Mouse (Mus musculus): Measurements from ENCODE around the gene Ppp1ca. TPM values are rescaled to one million over a fixed set of nuclear protein-coding genes. Genes with fewer than 3 reads are reported as not detected.

Ppp1ca gene
- total RNA-seq, 2 experiments from 2014 or later = 331 to 336 TPM

GRCm38 (mm10) chr19:4153232-4153654 is 38.6 kb upstream of the Ppp1ca start, which contains the start of gene Ptprcap:
Ptprcap (plus strand) TSS chr19:4153604.
- intact Hi-C loops (cut with DNase I) = no loop called here
- DNase-seq (ENCODE audit: extremely low spot score in 1 of 2, low spot score in 2 of 2) = peak in 1 of 2 experiments; percentile 31

- intact Hi-C loops (cut with DNase I) = no loop called here
- no peak for DNase-seq (ENCODE audit: extremely low spot score in 1 of 2, low spot score in 2 of 2)
Observed at GRCm38 (mm10) chr19:4154437-4155222, 37.2 kb upstream of the Ppp1ca start.

GRCm38 (mm10) chr19:4155223-4156072 is 36.4 kb upstream of the Ppp1ca start:
- intact Hi-C loops (cut with DNase I) = no loop called here

GRCm38 (mm10) chr19:4156073-4156579 is 35.7 kb upstream of the Ppp1ca start:
- intact Hi-C loops (cut with DNase I) = no loop called here
- peak in 1 of 2 experiments; percentile 44 for DNase-seq (ENCODE audit: extremely low spot score in 1 of 2, low spot score in 2 of 2)

More at GRCm38 (mm10) chr19:4155223-4156072, 36.4 kb upstream of the Ppp1ca start:
- DNase-seq (ENCODE audit: extremely low spot score in 1 of 2, low spot score in 2 of 2) = no peak

GRCm38 (mm10) chr19:4156771-4157170 is 35.1 kb upstream of the Ppp1ca start:
- intact Hi-C loops (cut with DNase I) = no loop called here
- no peak for DNase-seq (ENCODE audit: extremely low spot score in 1 of 2, low spot score in 2 of 2)

GRCm38 (mm10) chr19:4159049-4159448 is 32.8 kb upstream of the Ppp1ca start:
- intact Hi-C loops (cut with DNase I) = no loop called here
- no peak for DNase-seq (ENCODE audit: extremely low spot score in 1 of 2, low spot score in 2 of 2)

GRCm38 (mm10) chr19:4162646-4163542 is 29.0 kb upstream of the Ppp1ca start, which contains the start of gene Rps6kb2:
Rps6kb2 (minus strand) TSS chr19:4163354.
- intact Hi-C loops (cut with DNase I) = no loop called here
- peak; percentile 97 for DNase-seq (ENCODE audit: extremely low spot score in 1 of 2, low spot score in 2 of 2)

- intact Hi-C loops (cut with DNase I) = no loop called here
- DNase-seq (ENCODE audit: extremely low spot score in 1 of 2, low spot score in 2 of 2) = no peak
Observed at GRCm38 (mm10) chr19:4163543-4163887, 28.4 kb upstream of the Ppp1ca start.

- no peak for DNase-seq (ENCODE audit: extremely low spot score in 1 of 2, low spot score in 2 of 2)
- intact Hi-C loops (cut with DNase I) = no loop called here
Observed at GRCm38 (mm10) chr19:4164100-4164499, 27.8 kb upstream of the Ppp1ca start.

GRCm38 (mm10) chr19:4164721-4165120 is 27.1 kb upstream of the Ppp1ca start:
- intact Hi-C loops (cut with DNase I) = no loop called here
- DNase-seq (ENCODE audit: extremely low spot score in 1 of 2, low spot score in 2 of 2) = peak in 1 of 2 experiments; percentile 36

- DNase-seq (ENCODE audit: extremely low spot score in 1 of 2, low spot score in 2 of 2) = no peak
- intact Hi-C loops (cut with DNase I) = no loop called here
Observed at GRCm38 (mm10) chr19:4166678-4167476, 25.0 kb upstream of the Ppp1ca start.

GRCm38 (mm10) chr19:4169378-4169784 is 22.5 kb upstream of the Ppp1ca start:
- intact Hi-C loops (cut with DNase I) = no loop called here
- DNase-seq (ENCODE audit: extremely low spot score in 1 of 2, low spot score in 2 of 2) = peak; percentile 99 to 100

GRCm38 (mm10) chr19:4169810-4170209 is 22.1 kb upstream of the Ppp1ca start:
- no peak for DNase-seq (ENCODE audit: extremely low spot score in 1 of 2, low spot score in 2 of 2)
- intact Hi-C loops (cut with DNase I) = no loop called here

- intact Hi-C loops (cut with DNase I) = no loop called here
- DNase-seq (ENCODE audit: extremely low spot score in 1 of 2, low spot score in 2 of 2) = no peak
Observed at GRCm38 (mm10) chr19:4170723-4171392, 21.0 kb upstream of the Ppp1ca start.

- peak in 1 of 2 experiments; percentile 39 for DNase-seq (ENCODE audit: extremely low spot score in 1 of 2, low spot score in 2 of 2)
- intact Hi-C loops (cut with DNase I) = no loop called here
Observed at GRCm38 (mm10) chr19:4171393-4172290, 20.2 kb upstream of the Ppp1ca start.

GRCm38 (mm10) chr19:4172925-4173324 is 18.9 kb upstream of the Ppp1ca start:
- intact Hi-C loops (cut with DNase I) = no loop called here
- no peak for DNase-seq (ENCODE audit: extremely low spot score in 1 of 2, low spot score in 2 of 2)
